Mouse (Mus musculus): ENCODE data around the gene Pick1. TPM values are rescaled to one million over a fixed set of nuclear protein-coding genes. Genes with fewer than 3 reads are reported as not detected.

The Pick1 gene
- polyA plus RNA-seq, 1 experiment from 2014 or later = 48.2 TPM

DNA sequence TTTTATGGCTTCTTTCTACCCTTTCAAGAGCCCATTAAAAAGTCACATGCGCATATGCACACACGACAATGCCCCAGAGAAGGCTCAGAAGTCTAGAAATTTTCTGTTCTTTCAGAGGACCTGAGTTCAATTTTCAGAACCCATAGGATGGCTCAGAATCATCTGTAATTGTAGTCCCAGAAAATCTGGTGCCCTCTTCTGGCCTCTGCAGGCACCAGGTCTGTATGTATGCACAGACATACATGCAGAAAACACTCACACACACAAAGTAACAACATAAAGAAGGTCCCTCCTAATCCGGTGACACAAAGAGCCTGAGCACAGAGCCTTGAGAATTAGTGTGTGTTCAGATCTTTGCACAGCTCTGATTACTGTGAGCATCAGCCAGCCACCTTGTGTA, 61.4 kb downstream of the Pick1 start:
- Histone ChIP-seq H3K27ac (no peak overlapping the region), H3K9ac (no peak overlapping the region), H3K4me3 (replicated peaks; ENCODE audit: low read length) (no peak overlapping the region), H3K36me3 (replicated peaks; ENCODE audit: control insufficient read depth, insufficient read depth) (peaks cover 17% of the 10 kb centered on the region), H3K27me3 (ENCODE audit: control insufficient read depth, insufficient read depth, low read length) (no peaks in the 10 kb centered on the region), H3K9me3 (ENCODE audit: control insufficient read depth, low read length) (no peaks in the 10 kb centered on the region), H3K4me1 (replicated peaks; ENCODE audit: control insufficient read depth, insufficient read depth, low read length) (no peaks in the 10 kb centered on the region), H3K4me2 (replicated peaks) (no peak overlapping the region)
- ATAC-seq (ENCODE audit: low FRiP score) (no peak), DNase-seq (ENCODE audit: low spot score) (no peak)
- WGBS = 79% methylated on average over 3 of the region's 3 CpGs

DNA sequence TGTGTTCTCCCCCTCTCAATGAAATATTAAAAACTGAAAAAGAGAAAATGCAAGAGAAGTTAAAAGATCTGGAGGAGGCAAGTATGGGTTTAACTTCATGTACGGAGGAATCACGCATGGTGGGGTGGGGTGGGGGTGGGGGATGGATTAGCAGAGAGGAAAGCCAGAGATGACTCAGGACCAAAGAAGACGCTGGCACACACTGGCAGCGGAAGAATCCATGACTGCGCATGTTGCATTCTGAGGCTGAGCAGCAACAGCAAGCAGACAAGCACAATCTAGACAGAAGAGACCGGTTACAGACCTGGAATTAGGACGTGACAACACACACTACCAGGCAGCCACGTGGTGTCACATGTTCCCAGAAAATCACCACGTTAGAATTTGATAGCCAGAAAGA, 63.8 kb downstream of the Pick1 start:
- H3K4me2 ChIP-seq (replicated peaks) = no peak overlapping the region
- H3K9me3 ChIP-seq (ENCODE audit: control insufficient read depth, low read length) = no peaks in the 10 kb centered on the region
- H3K27me3 ChIP-seq (ENCODE audit: control insufficient read depth, insufficient read depth, low read length) = no peaks in the 10 kb centered on the region
- no peak overlapping the region for H3K9ac ChIP-seq
- no peak for DNase-seq (ENCODE audit: low spot score)
- ATAC-seq (ENCODE audit: low FRiP score) = no peak
- H3K4me1 ChIP-seq (replicated peaks; ENCODE audit: control insufficient read depth, insufficient read depth, low read length) = no peaks in the 10 kb centered on the region
- H3K36me3 ChIP-seq (replicated peaks; ENCODE audit: control insufficient read depth, insufficient read depth) = no peaks in the 10 kb centered on the region
- H3K27ac ChIP-seq = no peak overlapping the region
- H3K4me3 ChIP-seq (replicated peaks; ENCODE audit: low read length) = no peak overlapping the region
- 90% methylated on average over 9 of the region's 9 CpGs for WGBS

DNA sequence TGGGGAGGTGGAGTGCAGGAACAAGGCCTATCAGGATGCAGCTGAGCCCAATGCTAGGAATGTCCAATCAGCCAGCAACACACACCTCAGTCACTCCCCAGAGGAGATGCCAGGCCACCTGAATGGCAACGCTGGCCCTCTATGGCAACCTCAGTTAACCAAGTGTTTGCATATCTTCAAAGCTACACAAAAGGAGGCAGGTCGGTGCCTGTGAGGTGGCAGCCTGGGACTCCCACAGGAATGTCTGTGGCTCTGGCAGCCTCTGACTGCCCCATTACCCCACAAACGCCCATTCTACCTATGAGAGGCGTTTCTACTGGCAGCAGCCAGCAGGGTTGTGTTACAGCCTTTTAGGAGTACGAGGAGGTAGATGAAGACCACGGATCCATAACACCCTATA, 69.6 kb downstream of the Pick1 start:
- no peak overlapping the region for H3K27ac ChIP-seq
- ATAC-seq (ENCODE audit: low FRiP score) = no peak
- H3K9ac ChIP-seq = no peak overlapping the region
- no peak overlapping the region for H3K4me3 ChIP-seq (replicated peaks; ENCODE audit: low read length)
- no peak for DNase-seq (ENCODE audit: low spot score)
- no peak overlapping the region for H3K4me2 ChIP-seq (replicated peaks)
- WGBS = 91% methylated on average over 6 of the region's 6 CpGs
- no peaks in the 10 kb centered on the region for H3K9me3 ChIP-seq (ENCODE audit: control insufficient read depth, low read length)
- no peaks in the 10 kb centered on the region for H3K4me1 ChIP-seq (replicated peaks; ENCODE audit: control insufficient read depth, insufficient read depth, low read length)
- H3K36me3 ChIP-seq (replicated peaks; ENCODE audit: control insufficient read depth, insufficient read depth) = peaks cover 3% of the 10 kb centered on the region; the same call in 1 of the 2 replicates
- H3K27me3 ChIP-seq (ENCODE audit: control insufficient read depth, insufficient read depth, low read length) = no peaks in the 10 kb centered on the region

Other genes starting within 250 kb of the Pick1 start
- 74.8 and 75.7 TPM in 2 replicates for gene H1f0, start 200.7 kb upstream of the Pick1 start, polyA plus RNA-seq (2014; fragmentation: Nextera tagmentation; extraction: Ambion mirVana)
- gene Galr3, start 187.3 kb upstream of the Pick1 start, polyA plus RNA-seq (2014; fragmentation: Nextera tagmentation; extraction: Ambion mirVana) = not detected in 2 replicates
- gene Ankrd54, start 166.3 kb upstream of the Pick1 start, polyA plus RNA-seq (2014; fragmentation: Nextera tagmentation; extraction: Ambion mirVana) = 42.2 and 53.1 TPM in 2 replicates
- gene Eif3l, start 154.0 kb upstream of the Pick1 start, polyA plus RNA-seq (2014; fragmentation: Nextera tagmentation; extraction: Ambion mirVana) = 170 and 177 TPM in 2 replicates
- gene Micall1, start 120.3 kb upstream of the Pick1 start, polyA plus RNA-seq (2014; fragmentation: Nextera tagmentation; extraction: Ambion mirVana) = 12.9 and 14.3 TPM in 2 replicates
- gene Polr2f, start 88.2 kb upstream of the Pick1 start, polyA plus RNA-seq (2014; fragmentation: Nextera tagmentation; extraction: Ambion mirVana) = 273 and 298 TPM in 2 replicates
- gene 1700088E04Rik, start 87.9 kb upstream of the Pick1 start, polyA plus RNA-seq (2014; fragmentation: Nextera tagmentation; extraction: Ambion mirVana) = 18.3 and 19.1 TPM in 2 replicates
- gene Sox10, start 63.9 kb upstream of the Pick1 start, polyA plus RNA-seq (2014; fragmentation: Nextera tagmentation; extraction: Ambion mirVana) = 8.9 and 10.3 TPM in 2 replicates
- 1.1 TPM in 2 replicates for gene Gm49486, start 218 bp downstream of the Pick1 start, polyA plus RNA-seq (2014; fragmentation: Nextera tagmentation; extraction: Ambion mirVana)
- 0.90 and 1.2 TPM in 2 replicates for gene Slc16a8, start 25.6 kb downstream of the Pick1 start, polyA plus RNA-seq (2014; fragmentation: Nextera tagmentation; extraction: Ambion mirVana)
- 2.3 and 2.6 TPM in 2 replicates for gene Baiap2l2, start 56.4 kb downstream of the Pick1 start, polyA plus RNA-seq (2014; fragmentation: Nextera tagmentation; extraction: Ambion mirVana)
- 21.2 and 22.9 TPM in 2 replicates for gene Pla2g6, start 99.2 kb downstream of the Pick1 start, polyA plus RNA-seq (2014; fragmentation: Nextera tagmentation; extraction: Ambion mirVana)
- gene Maff, start 117.4 kb downstream of the Pick1 start, polyA plus RNA-seq (2014; fragmentation: Nextera tagmentation; extraction: Ambion mirVana) = 1.1 TPM in 2 replicates
- gene Tmem184b, start 174.4 kb downstream of the Pick1 start, polyA plus RNA-seq (2014; fragmentation: Nextera tagmentation; extraction: Ambion mirVana) = 39.9 and 40.0 TPM in 2 replicates
- gene Csnk1e, start 226.4 kb downstream of the Pick1 start, polyA plus RNA-seq (2014; fragmentation: Nextera tagmentation; extraction: Ambion mirVana) = 184 and 213 TPM in 2 replicates